Mouse (Mus musculus) kidney, postnatal 4 days (tissue): Measurements from ENCODE around the gene Cfap299.

Experiments
- DNase-seq, 2 experiments: peaks; one replicate each; pipeline ENCODE4 v3.0.0; 2021; ENCODE audit warnings: mixed read lengths in 2 of 2

Cfap299 gene

GRCm38 (mm10) chr5:98688254-98688653, 359.1 kb downstream of the Cfap299 start:
- DNase-seq, result no peak

- no peak for DNase-seq
Measured at GRCm38 (mm10) chr5:98692070-98692469, 363.0 kb downstream of the Cfap299 start.

DNA sequence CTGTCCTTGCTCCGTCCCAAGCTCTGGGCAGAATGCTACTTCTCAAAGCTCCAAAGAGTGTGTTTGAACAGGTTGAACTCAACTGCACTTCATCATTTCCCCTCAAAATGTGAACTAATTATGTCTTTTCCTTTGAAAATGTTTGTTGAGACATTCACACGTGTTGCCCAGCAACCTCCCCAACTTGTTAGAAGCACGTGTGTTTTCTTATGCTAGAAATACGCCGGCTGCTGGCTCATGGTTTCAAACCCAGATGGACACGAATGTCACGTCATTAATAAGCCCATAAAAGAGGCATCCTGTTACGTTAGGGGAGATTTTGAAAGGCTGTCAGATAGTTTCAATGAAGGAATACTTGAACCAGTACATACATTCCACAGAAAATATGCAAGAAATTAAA, 367.2 kb downstream of the Cfap299 start:
- DNase-seq, result peak in 1 of 2 experiments; percentile 26

GRCm38 (mm10) chr5:98703963-98704362, 374.9 kb downstream of the Cfap299 start:
- DNase-seq, result no peak

DNA sequence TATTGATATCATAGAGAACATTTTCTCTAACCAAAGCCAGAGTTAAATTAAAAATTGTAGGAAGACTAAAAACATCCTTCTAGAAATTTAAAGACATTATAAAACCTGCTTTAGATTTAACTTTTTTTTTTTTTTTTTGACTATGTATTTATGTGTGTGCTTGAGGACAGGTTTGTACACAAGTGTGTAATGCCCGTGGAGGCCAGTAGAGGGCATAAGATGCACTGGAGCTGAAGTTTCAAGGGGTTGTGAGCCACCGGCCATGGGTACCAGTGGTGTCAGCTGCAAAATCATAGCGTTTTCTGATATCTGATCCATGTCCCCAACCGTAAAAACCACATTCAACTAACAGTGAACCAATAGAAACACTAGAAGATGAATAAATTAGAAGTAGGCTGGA, 377.5 kb downstream of the Cfap299 start:
- DNase-seq, result peak; percentile 16 to 22

GRCm38 (mm10) chr5:98715392-98715791, 386.3 kb downstream of the Cfap299 start:
- DNase-seq, result no peak

GRCm38 (mm10) chr5:98732157-98733009, 403.3 kb downstream of the Cfap299 start:
- DNase-seq, result no peak

- DNase-seq, result no peak
Measured at GRCm38 (mm10) chr5:98733010-98733399, 403.9 kb downstream of the Cfap299 start.

DNA sequence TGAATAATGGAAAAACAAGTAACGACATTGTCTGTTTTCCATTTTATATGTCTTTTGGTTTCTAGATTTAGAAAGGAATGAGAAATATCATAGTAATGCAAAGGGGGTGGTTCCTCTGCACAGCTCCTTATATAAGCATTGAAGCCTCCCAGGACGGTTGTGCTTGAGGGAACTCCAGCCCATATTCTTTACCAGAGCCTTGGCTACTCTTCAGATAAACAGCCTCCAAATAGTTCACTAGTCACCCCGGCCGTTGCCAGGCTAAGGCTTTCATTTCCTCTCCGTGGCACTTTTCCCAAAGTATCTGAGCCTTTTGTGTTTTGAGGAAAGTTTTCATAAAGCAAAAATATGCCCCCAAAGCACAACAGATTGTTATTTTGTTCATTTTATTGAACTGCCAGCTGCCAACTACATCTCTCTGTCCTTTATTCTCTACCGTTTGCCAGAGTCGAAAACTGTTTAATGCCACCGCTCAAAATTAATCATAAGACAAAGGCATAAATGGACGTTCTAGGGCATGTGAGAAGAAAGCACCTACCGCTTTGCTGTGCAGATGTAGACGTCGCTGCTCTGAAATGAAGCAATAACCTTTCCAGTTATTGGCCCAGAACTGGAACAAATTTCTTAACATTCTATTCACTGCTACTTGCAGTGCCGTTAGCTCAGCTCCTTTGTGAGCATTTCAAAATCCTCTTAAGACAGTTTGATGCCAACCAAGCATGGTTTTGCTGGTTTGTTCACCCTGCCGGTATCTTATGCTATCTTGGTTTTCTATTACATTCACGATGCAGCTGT, 433.0 kb downstream of the Cfap299 start:
- no peak for DNase-seq

DNA sequence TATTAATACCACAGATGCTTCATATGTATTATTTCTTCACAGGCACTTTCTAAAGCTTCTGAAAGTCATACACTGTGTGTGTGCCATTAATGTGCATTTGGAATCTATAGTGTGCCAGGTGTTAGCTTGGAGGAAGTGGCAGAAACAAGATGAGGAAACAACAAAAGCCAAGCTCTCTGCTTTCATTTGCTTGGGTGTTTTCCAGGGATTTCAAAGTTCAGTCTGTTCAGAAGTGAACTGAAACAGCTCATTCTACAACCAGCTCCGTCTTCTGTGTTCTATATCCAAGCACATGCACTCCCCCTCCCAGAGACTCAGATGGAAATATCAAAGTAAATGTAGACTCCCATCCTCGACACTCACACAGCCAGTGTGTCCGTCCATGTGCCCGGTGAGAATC, 449.5 kb downstream of the Cfap299 start:
- DNase-seq, result no peak

GRCm38 (mm10) chr5:98782066-98782465, 453.0 kb downstream of the Cfap299 start:
- DNase-seq, result no peak

- DNase-seq, result no peak
Measured at GRCm38 (mm10) chr5:98787735-98788134, 458.6 kb downstream of the Cfap299 start.

DNA sequence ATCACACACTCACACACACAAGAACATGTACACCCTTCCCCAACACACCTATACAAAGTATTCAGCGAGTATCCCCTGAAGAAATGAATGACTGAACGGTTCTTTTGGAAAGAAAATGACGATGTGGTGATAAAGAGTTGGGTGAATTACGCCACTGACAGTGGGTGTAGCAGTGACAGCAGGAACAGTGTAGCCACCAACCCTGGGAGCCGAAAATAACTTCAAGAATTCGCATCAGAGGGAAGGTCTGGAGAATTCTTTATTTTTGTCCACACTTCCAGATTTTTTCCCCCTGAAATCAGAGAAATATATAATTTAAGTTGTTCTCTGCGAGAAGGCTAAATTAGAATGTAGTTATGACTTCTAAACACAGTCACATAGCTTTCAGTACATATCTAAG, 459.5 kb downstream of the Cfap299 start:
- no peak for DNase-seq

DNA sequence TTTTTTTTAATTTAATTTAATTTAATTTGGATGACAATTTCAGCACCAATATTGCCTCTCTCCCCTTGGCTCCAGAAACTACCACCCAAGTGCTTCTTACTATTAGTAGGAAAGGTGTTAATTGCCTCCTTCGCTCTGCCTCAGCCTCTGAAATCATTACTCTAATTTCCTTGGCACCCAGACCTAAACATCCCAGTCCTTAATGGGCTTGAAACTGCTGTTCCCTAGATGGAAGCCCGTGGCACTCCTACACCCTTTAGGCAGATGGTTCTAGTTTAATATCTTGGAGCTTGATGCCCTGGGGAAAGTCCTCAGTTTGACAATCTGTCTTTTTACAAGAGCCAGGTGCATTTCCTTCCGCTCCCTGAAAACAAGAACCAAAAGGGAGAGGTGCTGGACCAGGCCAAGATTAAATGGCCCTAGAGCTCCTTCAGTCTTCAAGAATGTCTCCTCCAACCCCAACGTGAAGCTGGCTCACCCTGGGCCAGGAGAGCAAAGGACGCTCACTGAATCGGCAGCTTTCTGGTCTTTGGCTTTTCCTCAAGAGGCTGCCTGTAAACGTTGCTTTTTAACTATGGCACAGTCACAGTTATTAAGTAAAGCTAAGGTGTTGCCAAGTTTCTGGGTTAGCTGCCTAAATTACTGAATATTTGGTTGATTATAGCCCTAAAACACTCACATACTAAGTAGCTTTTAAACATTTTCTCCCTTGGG, 461.9 kb downstream of the Cfap299 start:
- peak in 1 of 2 experiments; percentile 7 for DNase-seq

DNA sequence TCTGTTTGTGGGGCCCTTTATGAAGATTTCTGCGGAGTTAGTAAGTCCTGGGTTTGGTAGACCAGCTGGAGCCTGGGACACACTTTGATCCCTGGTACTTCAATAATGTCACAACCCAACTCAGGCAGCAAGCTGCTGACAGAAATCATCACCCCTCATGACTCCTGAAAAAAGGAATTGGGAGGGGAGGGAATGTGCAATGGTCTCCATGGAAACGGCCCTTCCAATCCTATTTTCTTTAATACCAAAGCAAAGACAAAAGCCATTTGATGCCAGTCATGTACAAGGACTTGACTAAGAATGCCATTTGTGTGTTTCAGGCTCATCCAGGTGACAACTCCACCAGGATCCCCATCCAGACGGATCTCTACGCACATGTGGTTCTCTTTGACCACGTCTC, 472.4 kb downstream of the Cfap299 start:
- DNase-seq, result no peak

- no peak for DNase-seq
Measured at GRCm38 (mm10) chr5:98804761-98805160, 475.7 kb downstream of the Cfap299 start.

DNA sequence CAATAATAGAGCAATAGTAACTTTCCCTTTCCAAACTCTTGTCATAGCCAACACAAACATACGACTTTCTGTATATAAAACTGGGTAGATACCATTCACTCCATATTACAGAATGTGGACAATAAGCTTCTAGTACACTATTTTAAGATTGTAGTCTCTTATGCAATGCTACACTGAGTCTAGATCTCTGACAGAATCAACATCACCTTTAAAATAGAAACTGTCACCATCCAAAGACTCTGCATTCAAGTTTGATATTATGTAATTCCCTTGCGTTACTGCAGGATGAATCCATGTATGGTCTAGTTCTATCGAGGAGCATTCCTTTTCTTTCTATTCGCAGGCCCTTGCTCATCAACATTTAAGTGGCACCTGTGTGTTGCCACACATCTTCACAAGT, 477.4 kb downstream of the Cfap299 start:
- no peak for DNase-seq

- DNase-seq, result no peak
Measured at GRCm38 (mm10) chr5:98807022-98807421, 477.9 kb downstream of the Cfap299 start.

- peak; percentile 15 to 35 for DNase-seq
Measured at GRCm38 (mm10) chr5:98807953-98808352, 478.8 kb downstream of the Cfap299 start.

- no peak for DNase-seq
Measured at GRCm38 (mm10) chr5:98812380-98812779, 483.3 kb downstream of the Cfap299 start.

GRCm38 (mm10) chr5:98815269-98815668, 486.2 kb downstream of the Cfap299 start:
- no peak for DNase-seq

DNA sequence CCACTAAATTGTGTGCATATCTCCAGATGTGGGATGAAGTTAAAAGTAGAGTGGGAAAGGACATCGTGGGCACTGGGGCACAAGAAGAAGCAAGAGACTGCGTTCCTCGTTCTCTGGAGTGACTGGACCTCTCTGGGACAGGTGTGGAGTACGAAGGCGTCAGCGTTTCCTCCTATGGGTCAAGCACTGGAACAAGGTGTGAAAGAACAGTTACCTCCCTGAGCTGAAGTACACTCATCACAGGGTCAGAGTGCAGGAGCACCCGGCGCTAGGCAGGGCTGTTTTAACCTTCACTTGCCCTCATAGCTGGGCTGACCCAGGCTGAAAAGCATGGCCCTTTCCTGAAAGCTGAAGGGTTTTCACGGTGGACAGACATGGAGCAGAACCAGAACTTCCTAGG, 504.7 kb downstream of the Cfap299 start:
- DNase-seq, result no peak

DNA sequence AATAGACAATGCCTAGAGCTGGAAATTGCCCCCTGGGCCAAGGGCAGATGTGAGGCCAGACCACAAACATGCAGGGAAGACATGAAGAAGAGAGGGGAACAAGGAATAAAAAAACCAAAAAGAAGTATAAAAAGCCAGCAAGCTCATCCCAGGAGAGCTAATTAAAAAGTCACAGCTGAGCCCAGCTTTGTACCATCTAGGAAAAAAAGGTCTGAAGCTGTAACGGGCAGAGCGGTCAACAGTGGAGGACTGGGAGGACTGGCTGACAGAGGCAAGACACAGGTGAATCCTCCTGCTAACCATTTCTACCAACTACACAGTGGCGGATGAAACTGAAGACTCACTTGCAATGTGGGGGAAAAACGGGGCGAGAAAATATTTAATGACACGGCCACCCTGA, 505.2 kb downstream of the Cfap299 start:
- DNase-seq, result no peak
